Mouse (Mus musculus) small intestine, adult 2 months (tissue): ENCODE measurements around the gene Plekho1. TPM values are rescaled to one million over a fixed set of nuclear protein-coding genes. Genes with fewer than 3 reads are reported as not detected.
A peak's percentile ranks its signal among the peaks of the same experiment; 100 is the strongest.

Experiments used
- H3K27ac ChIP-seq: fragments of 200-500 bp; 2 replicates; pipeline ENCODE4 v1.5.1; 2012; ENCODE audit warnings: low read depth, low read length, control low read depth, inconsistent platforms; ENCODE audit not compliant: insufficient read depth
- H3K27me3 ChIP-seq: fragments of 200-500 bp; 2 replicates; pipeline ENCODE4 v1.6.1; 2012; ENCODE audit warnings: mild to moderate bottlenecking, moderate library complexity, low read length, inconsistent platforms; ENCODE audit not compliant: control insufficient read depth, insufficient read depth
- H3K36me3 ChIP-seq: fragments of 200-500 bp; 2 replicates; pipeline ENCODE4 v1.6.1; 2012; ENCODE audit warnings: mild to moderate bottlenecking, low read length, control low read depth, inconsistent platforms; ENCODE audit not compliant: control insufficient read depth, insufficient read depth
- H3K4me1 ChIP-seq: fragments of 200-500 bp; 2 replicates; pipeline ENCODE4 v1.6.1; 2012; ENCODE audit warnings: low read length, inconsistent platforms, mixed read lengths; ENCODE audit not compliant: control insufficient read depth, insufficient read depth, insufficient read length
- H3K4me3 ChIP-seq: fragments of 200-500 bp; 2 replicates; pipeline ENCODE4 v1.5.1; 2012; ENCODE audit warnings: low read depth, mild to moderate bottlenecking, control low read depth, inconsistent platforms, low read length, moderate library complexity
- CTCF ChIP-seq: fragments of 200-500 bp; IDR thresholded peaks from 2 replicates; pipeline ENCODE4 v1.5.1; 2012; ENCODE audit warnings: low read depth, mild to moderate bottlenecking, control low read depth, inconsistent platforms, low read length, moderate library complexity, mixed read lengths; ENCODE audit not compliant: insufficient replicate concordance, insufficient read length; ENCODE audit errors: extremely low read depth
- POLR2A ChIP-seq: fragments of 200-500 bp; IDR thresholded peaks from 2 replicates; pipeline ENCODE4 v1.6.1; 2012; ENCODE audit warnings: low read depth, mild to moderate bottlenecking, control low read depth, inconsistent platforms, low read length, moderate library complexity
- WGBS: fragments of 180-500 bp; shearing (Covaris S2); methylation state at CpG from one replicate; pipeline ENCODE4 v1.1.7; 2018; 5-methylcytosine and 5-hydroxymethylcytosine counted together
- polyA plus RNA-seq: library from polyadenylated mRNA; depleted of rRNA; stranded (reverse); fragments of >200 nt; gene quantifications from 2 replicates; pipeline ENCODE4 v1.2.3, GENCODE M21; 2012

Plekho1 gene
- polyA plus RNA-seq, 1 experiment: 31.3 TPM

DNA sequence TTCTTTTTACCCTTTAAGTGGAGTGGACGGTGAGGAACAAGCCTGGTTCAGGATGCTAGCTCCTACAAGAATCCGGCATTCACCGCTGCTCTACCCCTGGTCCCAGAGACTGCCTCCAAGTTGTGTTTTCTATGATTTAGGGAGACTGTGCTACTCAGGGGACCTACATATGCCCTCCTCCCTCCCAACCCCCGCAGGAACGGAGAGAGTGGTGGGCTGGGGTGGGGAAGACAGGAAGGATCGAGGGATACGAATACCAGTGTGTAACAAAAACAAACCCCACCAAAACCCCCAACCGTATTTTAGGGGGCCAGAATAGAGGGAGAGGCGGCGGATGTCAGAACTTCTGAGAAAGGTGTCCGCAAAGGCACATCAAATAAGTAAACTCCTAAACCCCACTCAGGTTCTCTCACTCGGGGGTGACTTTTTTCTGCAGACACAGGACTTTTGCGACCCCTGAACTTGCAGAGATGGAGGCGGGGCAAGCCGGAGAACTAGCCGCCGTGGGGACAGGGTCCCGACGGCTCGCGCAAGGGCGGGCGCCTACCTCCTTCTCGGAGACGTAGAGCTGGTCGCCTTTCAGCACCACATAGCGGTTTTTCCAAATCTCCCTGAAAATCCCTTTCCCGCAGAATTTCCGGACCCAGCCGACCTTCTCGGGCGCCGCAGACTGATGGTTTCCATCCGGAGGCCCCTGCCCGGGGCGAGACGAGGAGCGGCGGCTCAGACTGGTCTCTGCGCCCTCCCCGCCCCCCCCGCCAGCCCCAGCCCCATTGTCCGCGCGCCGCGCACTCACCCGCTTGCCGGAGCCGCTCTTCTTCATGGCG is 613 bp downstream of the Plekho1 start:
- H3K27me3 ChIP-seq: peaks cover 13% of the 10 kb centered on the region
- H3K4me3 ChIP-seq: peak overlapping the region; percentile 63
- 11% methylated on average over 51 of the region's 51 CpGs for WGBS
- peak overlapping the region; percentile 91 for H3K27ac ChIP-seq
- no peak for TF ChIP-seq POLR2A
- TF ChIP-seq CTCF: no peak
- 0 out of 2 replicates have a peak, but pooled peaks cover 1% of the 10 kb centered on the region for H3K4me1 ChIP-seq
- H3K36me3 ChIP-seq: peaks cover 2% of the 10 kb centered on the region; the same call in 1 of the 2 replicates

GRCm38 (mm10) chr3:95994381-95994846 is 1.4 kb downstream of the Plekho1 start:
- WGBS: 49% methylated on average over 6 of the region's 6 CpGs
- H3K27me3 ChIP-seq: peaks cover 13% of the 10 kb centered on the region
- H3K4me1 ChIP-seq: 0 out of 2 replicates have a peak, but pooled peaks cover 1% of the 10 kb centered on the region
- H3K36me3 ChIP-seq: peaks cover 3% of the 10 kb centered on the region
- peak overlapping the region; percentile 91 for H3K27ac ChIP-seq
- H3K4me3 ChIP-seq: peak overlapping the region; percentile 63
- no peak for TF ChIP-seq POLR2A
- no peak for TF ChIP-seq CTCF

- TF ChIP-seq POLR2A: no peak
- WGBS: 46% methylated on average over 4 of the region's 4 CpGs
- H3K4me1 ChIP-seq: 0 out of 2 replicates have a peak, but pooled peaks cover 1% of the 10 kb centered on the region
Observed at GRCm38 (mm10) chr3:95993881-95994280, 1.9 kb downstream of the Plekho1 start.

GRCm38 (mm10) chr3:95992990-95993603 is 2.7 kb downstream of the Plekho1 start:
- Histone ChIP-seq H3K4me3 (peak overlapping the region; percentile 8; the same call in 1 of the 2 replicates), H3K36me3 (peaks cover 16% of the 10 kb centered on the region), H3K4me1 (0 out of 2 replicates have a peak, but pooled peaks cover 1% of the 10 kb centered on the region), H3K27me3 (peaks cover 13% of the 10 kb centered on the region), H3K27ac (peak overlapping the region; percentile 91)
- 46% methylated on average over 5 of the region's 5 CpGs for WGBS
- TF ChIP-seq CTCF (no peak), POLR2A (no peak)

More at GRCm38 (mm10) chr3:95993881-95994280, 1.9 kb downstream of the Plekho1 start:
- Histone ChIP-seq H3K4me3 (peak overlapping the region; percentile 63), H3K27me3 (peaks cover 13% of the 10 kb centered on the region), H3K36me3 (peaks cover 9% of the 10 kb centered on the region), H3K27ac (peak overlapping the region; percentile 91)

DNA sequence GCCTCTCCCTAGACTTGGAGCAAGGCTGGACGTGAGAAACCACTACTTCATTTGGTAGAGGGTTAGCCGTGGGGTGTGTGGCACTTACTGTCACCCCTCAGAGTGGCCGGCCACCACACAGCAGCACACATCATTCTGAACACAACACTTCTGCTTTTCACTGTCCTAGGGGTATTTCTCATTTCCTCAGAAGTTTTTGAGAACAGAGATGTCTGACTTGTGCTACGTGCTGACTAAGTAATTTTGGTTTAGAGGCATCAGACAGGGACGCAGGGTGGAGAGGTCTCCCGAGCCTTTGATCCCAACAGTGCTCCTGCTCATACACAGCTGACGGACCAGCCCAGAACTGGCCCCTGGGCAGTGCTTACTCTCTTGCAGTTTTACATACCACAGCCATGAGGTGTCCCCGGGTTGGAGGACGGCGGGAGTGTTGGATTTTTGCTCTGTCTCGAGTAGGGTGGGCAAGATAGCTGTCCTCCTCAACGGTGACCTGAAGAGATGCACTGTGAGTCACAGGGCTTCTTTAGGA is 5.3 kb downstream of the Plekho1 start:
- Histone ChIP-seq H3K4me1 (peaks cover 11% of the 10 kb centered on the region; the same call in 1 of the 2 replicates), H3K36me3 (peaks cover 16% of the 10 kb centered on the region), H3K27ac (peak overlapping the region; percentile 67), H3K4me3 (no peak overlapping the region), H3K27me3 (peaks cover 8% of the 10 kb centered on the region)
- WGBS: 69% methylated on average over 12 of the region's 12 CpGs
- no peak for TF ChIP-seq POLR2A
- no peak for TF ChIP-seq CTCF

DNA sequence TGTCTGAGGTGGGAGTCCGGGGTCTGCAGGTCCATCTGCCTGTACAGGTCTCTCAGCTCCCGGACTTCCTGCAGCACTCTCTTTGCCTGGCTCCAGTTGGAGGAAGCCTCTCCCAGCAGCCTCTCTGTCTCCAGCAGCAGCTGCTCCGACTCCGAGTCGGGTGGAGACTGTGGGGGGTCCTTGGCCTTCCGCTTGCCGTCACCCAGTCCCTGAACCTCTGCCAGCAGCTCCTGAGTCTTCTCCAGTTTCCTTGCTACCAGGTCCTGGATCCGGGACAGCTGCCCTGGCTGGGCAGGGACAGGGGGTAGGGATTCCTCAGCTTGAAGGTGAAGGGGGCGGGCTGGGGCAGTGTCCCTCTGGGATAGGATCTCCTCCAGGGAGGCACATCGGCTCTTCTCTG is 6.8 kb downstream of the Plekho1 start:
- no peaks in the 10 kb centered on the region for H3K27me3 ChIP-seq

GRCm38 (mm10) chr3:95988138-95988537 is 7.7 kb downstream of the Plekho1 start:
- peaks cover 16% of the 10 kb centered on the region for H3K36me3 ChIP-seq
- H3K27ac ChIP-seq: no peak overlapping the region
- WGBS: 92% methylated on average over 1 of the region's 1 CpGs
- peaks cover 12% of the 10 kb centered on the region; the same call in 1 of the 2 replicates for H3K4me1 ChIP-seq
- TF ChIP-seq POLR2A (no peak), CTCF (no peak)
- no peak overlapping the region for H3K4me3 ChIP-seq
- no peaks in the 10 kb centered on the region for H3K27me3 ChIP-seq

More for the DNA sequence above, 6.8 kb downstream of the Plekho1 start:
- H3K27ac ChIP-seq: peak overlapping the region; percentile 18; the same call in 1 of the 2 replicates
- TF ChIP-seq POLR2A: no peak
- peaks cover 16% of the 10 kb centered on the region for H3K36me3 ChIP-seq
- no peak overlapping the region for H3K4me3 ChIP-seq
- peaks cover 12% of the 10 kb centered on the region; the same call in 1 of the 2 replicates for H3K4me1 ChIP-seq
- 72% methylated on average over 10 of the region's 10 CpGs for WGBS
